Mouse (Mus musculus): Measurements from ENCODE around the gene Dusp1. TPM values are rescaled to one million over a fixed set of nuclear protein-coding genes. Genes with fewer than 3 reads are reported as not detected.

The Dusp1 gene
- polyA plus RNA-seq, 1 experiment from 2014 or later = 16.2 TPM

DNA sequence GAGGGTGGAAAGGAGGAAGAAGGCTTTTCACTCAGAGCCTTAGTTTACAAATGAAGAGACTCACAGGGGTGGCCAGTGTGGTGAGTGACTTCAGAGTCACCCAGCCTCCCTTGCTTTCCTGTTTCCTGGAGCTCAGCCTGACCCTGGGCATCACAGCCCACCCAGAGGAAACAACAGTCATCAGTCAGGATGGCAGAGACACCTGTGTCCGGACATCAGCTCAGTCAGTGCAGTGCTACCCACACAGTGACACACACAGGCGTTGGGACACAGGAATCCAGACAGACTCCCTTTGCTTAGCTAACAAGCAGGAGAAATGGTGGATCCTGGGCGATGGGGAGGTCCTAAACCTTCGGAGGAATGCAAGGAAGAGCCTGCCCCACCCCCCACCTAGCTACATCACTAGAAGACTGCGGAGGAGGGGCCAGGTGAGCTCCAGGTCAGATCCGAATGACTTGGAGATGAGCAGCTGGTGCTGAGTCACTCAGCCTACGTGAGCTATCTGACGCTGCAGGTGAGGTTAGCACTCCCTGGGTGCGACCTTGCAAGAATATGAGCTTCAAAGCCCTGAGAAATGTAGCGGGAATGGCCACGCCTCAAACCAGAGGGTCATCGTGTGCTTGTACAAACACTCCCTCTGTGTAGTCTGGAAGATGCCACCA is 12.6 kb downstream of the Dusp1 start:
- ATAC-seq (ENCODE audit: insufficient number of reproducible peaks, insufficient read depth, low FRiP score, low read depth) = 0 out of 2 replicates have a peak, but pooled peaks have one; percentile 28
- no peak overlapping the region for H3K4me2 ChIP-seq (replicated peaks; ENCODE audit: low read depth, low read length)

DNA sequence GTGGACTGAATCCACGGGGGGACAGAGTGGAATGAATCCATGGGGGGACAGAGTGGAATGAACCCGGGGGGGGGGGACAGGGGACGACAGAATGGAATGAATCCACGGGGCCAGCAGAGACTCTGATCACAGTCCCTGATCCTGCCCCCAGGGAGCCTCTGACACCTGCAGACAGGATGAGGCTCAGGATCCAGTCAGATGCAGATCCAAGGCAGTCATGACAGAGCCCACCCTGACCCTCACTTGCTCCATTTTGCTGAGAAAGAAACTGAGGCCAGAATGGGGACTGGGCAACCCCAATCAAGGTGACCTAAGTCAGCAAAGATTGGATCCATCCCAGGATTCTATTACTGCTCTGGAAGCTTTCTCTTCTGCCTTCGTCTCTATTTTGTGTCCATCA is 13.4 kb downstream of the Dusp1 start:
- WGBS = 20% methylated on average over 5 of the region's 5 CpGs

More for the DNA sequence above, 12.6 kb downstream of the Dusp1 start:
- Histone ChIP-seq H3K4me1 (ENCODE audit: control insufficient read depth, insufficient read depth, low read length) (0 out of 2 replicates have a peak, but pooled peaks cover 4% of the 10 kb centered on the region), H3K9me3 (ENCODE audit: control insufficient read depth, low read depth, low read length) (no peaks in the 10 kb centered on the region), H3K4me3 (ENCODE audit: low read depth, low read length) (no peak overlapping the region), H3K9ac (replicated peaks; ENCODE audit: low read depth, low read length) (no peak overlapping the region), H3K36me3 (ENCODE audit: control insufficient read depth, insufficient read depth, low read length) (no peaks in the 10 kb centered on the region), H3K27ac (ENCODE audit: low read length) (no peak overlapping the region), H3K27me3 (ENCODE audit: control insufficient read depth, insufficient read depth, low read length) (no peaks in the 10 kb centered on the region)
- WGBS = 8% methylated on average over 12 of the region's 12 CpGs

DNA sequence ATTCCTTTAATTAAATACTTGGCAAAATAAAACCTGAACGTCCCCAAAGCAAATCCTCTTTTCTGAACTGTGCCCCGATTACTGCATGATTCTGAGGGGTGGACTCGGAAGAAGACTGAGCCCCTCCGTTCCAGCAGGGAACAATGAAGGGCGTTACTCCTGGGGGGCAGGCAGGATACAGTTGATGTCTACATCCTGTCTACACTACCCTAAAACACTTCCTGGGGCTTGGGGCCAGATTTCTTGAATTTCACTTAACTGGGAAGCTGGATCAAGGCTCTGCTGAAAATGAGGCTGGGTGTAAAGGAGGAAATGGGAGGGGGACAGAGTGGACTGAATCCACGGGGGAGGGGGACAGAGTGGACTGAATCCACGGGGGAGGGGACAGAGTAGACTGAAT is 14.2 kb downstream of the Dusp1 start:
- no peak for ATAC-seq (ENCODE audit: insufficient number of reproducible peaks, insufficient read depth, low FRiP score, low read depth)
- Histone ChIP-seq H3K9ac (replicated peaks; ENCODE audit: low read depth, low read length) (no peak overlapping the region), H3K9me3 (ENCODE audit: control insufficient read depth, low read depth, low read length) (no peaks in the 10 kb centered on the region), H3K27me3 (ENCODE audit: control insufficient read depth, insufficient read depth, low read length) (no peaks in the 10 kb centered on the region), H3K4me3 (ENCODE audit: low read depth, low read length) (no peak overlapping the region), H3K36me3 (ENCODE audit: control insufficient read depth, insufficient read depth, low read length) (no peaks in the 10 kb centered on the region), H3K4me2 (replicated peaks; ENCODE audit: low read depth, low read length) (no peak overlapping the region), H3K27ac (ENCODE audit: low read length) (no peak overlapping the region; the same call in 1 of the 2 replicates), H3K4me1 (ENCODE audit: control insufficient read depth, insufficient read depth, low read length) (0 out of 2 replicates have a peak, but pooled peaks cover 4% of the 10 kb centered on the region)
- WGBS = 33% methylated on average over 7 of the region's 7 CpGs

More for the DNA sequence above, 13.4 kb downstream of the Dusp1 start:
- Histone ChIP-seq H3K9ac (replicated peaks; ENCODE audit: low read depth, low read length) (no peak overlapping the region), H3K36me3 (ENCODE audit: control insufficient read depth, insufficient read depth, low read length) (no peaks in the 10 kb centered on the region), H3K4me3 (ENCODE audit: low read depth, low read length) (no peak overlapping the region), H3K4me1 (ENCODE audit: control insufficient read depth, insufficient read depth, low read length) (0 out of 2 replicates have a peak, but pooled peaks cover 4% of the 10 kb centered on the region), H3K27me3 (ENCODE audit: control insufficient read depth, insufficient read depth, low read length) (no peaks in the 10 kb centered on the region), H3K9me3 (ENCODE audit: control insufficient read depth, low read depth, low read length) (no peaks in the 10 kb centered on the region), H3K27ac (ENCODE audit: low read length) (no peak overlapping the region), H3K4me2 (replicated peaks; ENCODE audit: low read depth, low read length) (no peak overlapping the region)
- ATAC-seq (ENCODE audit: insufficient number of reproducible peaks, insufficient read depth, low FRiP score, low read depth) = no peak

DNA sequence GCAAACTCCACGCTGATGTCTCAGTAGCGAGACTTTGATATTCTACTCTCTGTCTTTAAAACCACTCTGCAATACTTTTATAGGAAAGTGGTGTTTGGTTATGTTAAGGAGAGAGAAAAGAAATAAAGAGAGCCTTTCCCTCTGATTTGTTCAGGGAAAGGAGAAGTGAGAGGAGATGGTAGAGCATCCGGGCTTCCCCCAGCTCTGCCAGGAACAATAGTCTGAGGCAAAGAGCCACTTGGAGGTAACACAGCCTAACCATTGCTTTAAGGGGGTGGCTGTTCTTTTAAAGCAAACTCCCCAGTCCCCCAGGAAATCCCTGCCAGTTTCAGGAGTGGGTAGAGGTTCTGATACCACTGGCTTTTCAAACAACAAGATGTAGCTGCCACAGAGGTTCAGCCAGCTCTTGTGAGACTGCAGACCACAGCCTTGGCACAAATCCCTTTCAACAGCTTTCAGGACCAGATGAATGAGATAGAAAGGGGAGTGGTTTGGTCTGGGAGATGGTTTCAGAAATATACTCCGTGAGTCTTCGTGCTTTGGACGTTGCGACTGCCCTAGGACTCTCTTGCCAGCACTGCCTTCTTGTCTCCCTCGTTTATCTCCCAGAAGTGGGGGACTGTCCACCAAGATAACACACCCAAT is 17.5 kb downstream of the Dusp1 start:
- H3K4me1 ChIP-seq (ENCODE audit: control insufficient read depth, insufficient read depth, low read length) = 0 out of 2 replicates have a peak, but pooled peaks cover 1% of the 10 kb centered on the region
- WGBS = 68% methylated on average over 8 of the region's 8 CpGs
- H3K27ac ChIP-seq (ENCODE audit: low read length) = no peak overlapping the region
- H3K9ac ChIP-seq (replicated peaks; ENCODE audit: low read depth, low read length) = no peak overlapping the region
- no peak overlapping the region for H3K4me3 ChIP-seq (ENCODE audit: low read depth, low read length)
- no peaks in the 10 kb centered on the region for H3K9me3 ChIP-seq (ENCODE audit: control insufficient read depth, low read depth, low read length)
- no peaks in the 10 kb centered on the region for H3K27me3 ChIP-seq (ENCODE audit: control insufficient read depth, insufficient read depth, low read length)
- no peak overlapping the region for H3K4me2 ChIP-seq (replicated peaks; ENCODE audit: low read depth, low read length)
- no peaks in the 10 kb centered on the region for H3K36me3 ChIP-seq (ENCODE audit: control insufficient read depth, insufficient read depth, low read length)
- ATAC-seq (ENCODE audit: insufficient number of reproducible peaks, insufficient read depth, low FRiP score, low read depth) = no peak

DNA sequence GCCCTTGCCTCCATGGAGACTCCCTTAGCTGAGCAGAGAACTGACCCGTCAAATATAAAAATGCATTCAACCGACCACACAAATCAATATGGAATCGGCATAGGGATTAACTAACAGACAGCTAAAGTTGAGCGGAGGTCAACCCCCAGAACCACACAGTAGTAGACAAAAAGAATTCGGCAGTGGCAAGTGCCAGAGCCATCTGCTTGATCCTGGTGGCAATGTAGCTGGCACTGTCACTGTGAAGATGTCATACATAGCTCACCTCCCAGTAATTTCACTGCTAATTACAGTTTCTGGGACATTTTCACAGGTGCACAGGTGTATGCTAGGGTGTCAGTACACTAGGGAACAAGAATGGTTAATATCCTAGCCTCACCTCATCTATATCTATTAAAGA is 21.8 kb downstream of the Dusp1 start:
- H3K9ac ChIP-seq (replicated peaks; ENCODE audit: low read depth, low read length) = no peak overlapping the region
- H3K4me3 ChIP-seq (ENCODE audit: low read depth, low read length) = no peak overlapping the region
- H3K4me1 ChIP-seq (ENCODE audit: control insufficient read depth, insufficient read depth, low read length) = no peaks in the 10 kb centered on the region
- 67% methylated on average over 5 of the region's 5 CpGs for WGBS
- H3K27ac ChIP-seq (ENCODE audit: low read length) = no peak overlapping the region
- H3K36me3 ChIP-seq (ENCODE audit: control insufficient read depth, insufficient read depth, low read length) = no peaks in the 10 kb centered on the region
- no peaks in the 10 kb centered on the region for H3K9me3 ChIP-seq (ENCODE audit: control insufficient read depth, low read depth, low read length)
- no peak overlapping the region for H3K4me2 ChIP-seq (replicated peaks; ENCODE audit: low read depth, low read length)
- no peaks in the 10 kb centered on the region for H3K27me3 ChIP-seq (ENCODE audit: control insufficient read depth, insufficient read depth, low read length)
- ATAC-seq (ENCODE audit: insufficient number of reproducible peaks, insufficient read depth, low FRiP score, low read depth) = no peak

DNA sequence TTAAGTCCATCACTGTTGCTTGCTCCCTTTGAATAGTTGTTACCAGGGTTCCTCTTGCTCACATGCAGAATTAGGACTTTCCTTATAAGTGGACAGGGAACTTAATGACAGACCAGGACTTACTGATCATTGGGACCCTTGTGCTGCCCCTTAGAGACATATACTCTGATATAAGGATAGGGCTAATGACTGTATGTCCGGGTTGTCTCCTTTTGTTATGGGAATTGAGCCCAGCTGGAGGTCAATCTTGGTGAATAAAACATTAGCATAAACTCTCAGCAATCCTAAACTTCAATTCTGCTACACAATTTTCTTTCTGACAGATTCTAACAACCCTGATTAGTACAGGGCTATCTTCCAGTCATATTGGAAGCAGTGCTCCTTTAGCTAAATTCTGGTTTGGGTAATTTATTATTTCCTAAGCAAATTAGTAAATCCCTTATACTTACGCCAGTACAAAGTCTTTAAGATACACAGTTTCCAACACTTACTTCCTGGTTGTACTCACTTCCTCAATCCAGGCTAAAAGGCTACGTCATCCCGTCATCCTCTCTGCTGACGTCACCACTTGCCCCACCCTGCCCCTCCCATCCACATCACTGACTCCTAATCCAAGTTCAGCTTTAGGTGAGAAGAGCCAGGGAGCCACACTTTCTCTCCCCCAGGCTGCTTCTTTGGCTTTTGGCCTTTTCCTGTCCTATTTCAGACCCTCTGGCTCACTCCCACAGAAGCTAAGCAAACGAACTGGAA is 24.0 kb downstream of the Dusp1 start:
- Histone ChIP-seq H3K4me2 (replicated peaks; ENCODE audit: low read depth, low read length) (no peak overlapping the region), H3K27me3 (ENCODE audit: control insufficient read depth, insufficient read depth, low read length) (no peaks in the 10 kb centered on the region), H3K9me3 (ENCODE audit: control insufficient read depth, low read depth, low read length) (no peaks in the 10 kb centered on the region), H3K9ac (replicated peaks; ENCODE audit: low read depth, low read length) (no peak overlapping the region), H3K4me3 (ENCODE audit: low read depth, low read length) (no peak overlapping the region), H3K27ac (ENCODE audit: low read length) (no peak overlapping the region), H3K4me1 (ENCODE audit: control insufficient read depth, insufficient read depth, low read length) (0 out of 2 replicates have a peak, but pooled peaks cover 3% of the 10 kb centered on the region), H3K36me3 (ENCODE audit: control insufficient read depth, insufficient read depth, low read length) (no peaks in the 10 kb centered on the region)
- ATAC-seq (ENCODE audit: insufficient number of reproducible peaks, insufficient read depth, low FRiP score, low read depth) = peak; percentile 56; the same call in 1 of the 2 replicates
- WGBS = 28% methylated on average over 6 of the region's 6 CpGs

DNA sequence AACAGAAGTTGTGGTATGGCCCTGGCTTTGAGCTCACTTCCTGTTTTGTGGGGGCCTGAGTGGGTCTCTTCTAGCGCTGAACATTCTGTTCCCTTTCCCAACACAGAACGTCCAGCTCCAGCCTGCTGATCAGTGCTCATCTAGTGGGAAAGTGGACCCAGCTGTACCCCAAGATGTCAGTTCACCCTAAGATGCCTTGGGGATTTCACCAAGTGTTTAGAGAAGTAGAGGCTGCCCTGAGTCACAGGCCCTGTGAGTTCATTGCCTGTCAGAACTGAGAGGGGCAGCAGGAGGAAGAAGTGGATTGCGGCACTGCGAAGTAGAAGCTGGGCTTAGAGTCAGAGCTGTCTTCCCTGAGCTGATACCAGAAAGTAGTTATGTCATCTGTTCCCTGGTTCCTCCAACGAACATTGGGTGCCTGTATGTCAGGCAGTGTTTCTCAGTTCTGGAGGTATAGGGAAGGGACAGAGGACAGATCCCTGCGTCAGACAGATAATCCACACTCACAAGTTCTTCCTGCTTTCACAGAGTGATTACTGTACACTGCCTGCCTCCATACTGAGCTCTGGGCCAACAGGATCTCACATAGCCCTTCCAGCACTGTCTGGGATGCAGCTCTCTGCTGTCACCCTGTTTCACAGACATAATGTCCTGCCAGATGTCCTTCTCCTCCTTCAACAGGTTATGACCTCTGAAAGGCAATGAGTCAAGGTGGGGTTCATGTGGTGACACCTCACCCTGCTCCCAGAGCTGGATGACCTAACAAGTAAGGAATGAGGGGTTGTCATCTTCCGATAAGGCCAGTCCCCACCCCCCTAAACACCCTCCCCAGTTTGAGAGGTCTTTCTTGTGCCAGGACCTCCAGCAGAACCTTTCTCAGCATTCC is 26.4 kb downstream of the Dusp1 start:
- no peak overlapping the region for H3K4me2 ChIP-seq (replicated peaks; ENCODE audit: low read depth, low read length)
- H3K9ac ChIP-seq (replicated peaks; ENCODE audit: low read depth, low read length) = no peak overlapping the region
- no peaks in the 10 kb centered on the region for H3K9me3 ChIP-seq (ENCODE audit: control insufficient read depth, low read depth, low read length)
- 0 out of 2 replicates have a peak, but pooled peaks cover 3% of the 10 kb centered on the region for H3K4me1 ChIP-seq (ENCODE audit: control insufficient read depth, insufficient read depth, low read length)
- no peak overlapping the region for H3K27ac ChIP-seq (ENCODE audit: low read length)
- no peaks in the 10 kb centered on the region for H3K27me3 ChIP-seq (ENCODE audit: control insufficient read depth, insufficient read depth, low read length)
- no peak for ATAC-seq (ENCODE audit: insufficient number of reproducible peaks, insufficient read depth, low FRiP score, low read depth)
- WGBS = 66% methylated on average over 7 of the region's 7 CpGs
- no peaks in the 10 kb centered on the region for H3K36me3 ChIP-seq (ENCODE audit: control insufficient read depth, insufficient read depth, low read length)
- H3K4me3 ChIP-seq (ENCODE audit: low read depth, low read length) = no peak overlapping the region

DNA sequence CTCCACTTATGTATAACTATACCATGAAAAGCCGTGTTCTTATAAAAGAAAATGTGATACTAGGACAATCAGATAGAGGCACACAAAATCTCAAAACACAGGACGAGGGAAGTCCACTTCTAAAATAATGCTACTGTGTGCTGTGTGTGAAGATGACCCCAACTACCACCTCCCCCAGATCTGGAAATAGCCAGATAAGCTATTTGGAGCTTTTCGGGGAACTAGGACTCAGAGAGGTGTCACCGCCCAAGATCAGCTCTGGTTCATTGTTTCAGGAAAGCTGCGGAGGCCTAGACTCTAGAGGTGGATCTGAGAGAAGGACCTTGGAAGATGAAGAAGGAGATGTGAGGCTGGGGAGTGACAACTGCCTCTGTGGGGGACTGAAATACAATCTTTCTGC is 27.2 kb downstream of the Dusp1 start:
- no peak overlapping the region for H3K4me2 ChIP-seq (replicated peaks; ENCODE audit: low read depth, low read length)
- no peak overlapping the region for H3K27ac ChIP-seq (ENCODE audit: low read length)
- H3K36me3 ChIP-seq (ENCODE audit: control insufficient read depth, insufficient read depth, low read length) = no peaks in the 10 kb centered on the region
- 83% methylated on average over 5 of the region's 5 CpGs for WGBS
- no peak overlapping the region for H3K4me3 ChIP-seq (ENCODE audit: low read depth, low read length)
- H3K27me3 ChIP-seq (ENCODE audit: control insufficient read depth, insufficient read depth, low read length) = no peaks in the 10 kb centered on the region
- H3K9me3 ChIP-seq (ENCODE audit: control insufficient read depth, low read depth, low read length) = no peaks in the 10 kb centered on the region
- no peak for ATAC-seq (ENCODE audit: insufficient number of reproducible peaks, insufficient read depth, low FRiP score, low read depth)
- 0 out of 2 replicates have a peak, but pooled peaks cover 3% of the 10 kb centered on the region for H3K4me1 ChIP-seq (ENCODE audit: control insufficient read depth, insufficient read depth, low read length)
- no peak overlapping the region for H3K9ac ChIP-seq (replicated peaks; ENCODE audit: low read depth, low read length)

All from stomach, embryonic 14.5 days (tissue).